Mouse (Mus musculus): ENCODE measurements around the gene Moxd1. TPM values are rescaled to one million over a fixed set of nuclear protein-coding genes. Genes with fewer than 3 reads are reported as not detected.

The Moxd1 gene
- 6.6 and 6.7 TPM in 2 replicates for polyA plus RNA-seq (2015; fragmentation: Nextera tagmentation; extraction: Ambion mirVana)

- 1% methylated on average over 56 of the region's 56 CpGs for WGBS
These were observed at the start of gene Moxd1 for GRCm38 (mm10) chr10:24223449-24224143. Gene Moxd1, plus strand, starts transcription at chr10:24223517.

GRCm38 (mm10) chr10:24190392-24190791 lies 32.9 kb upstream of the Moxd1 start:
- H3K4me3 ChIP-seq (ENCODE audit: low read length), result no peak overlapping the region
- no peaks in the 10 kb centered on the region for H3K27me3 ChIP-seq (ENCODE audit: control insufficient read depth, insufficient read depth, low read depth, low read length)
- ATAC-seq (ENCODE audit: low read depth), result no peak
- no peaks in the 10 kb centered on the region for H3K4me1 ChIP-seq (replicated peaks; ENCODE audit: control insufficient read depth, insufficient read depth, low read length)
- H3K4me2 ChIP-seq (ENCODE audit: low read depth, low read length), result no peak overlapping the region
- H3K27ac ChIP-seq (ENCODE audit: low read length), result no peak overlapping the region
- no peak overlapping the region for H3K9ac ChIP-seq (ENCODE audit: low read length)
- no peaks in the 10 kb centered on the region for H3K9me3 ChIP-seq (ENCODE audit: control insufficient read depth, low read length)
- peaks cover 14% of the 10 kb centered on the region for H3K36me3 ChIP-seq (ENCODE audit: control insufficient read depth, insufficient read depth, low read length)
- 38% methylated on average over 7 of the region's 7 CpGs for WGBS

More at GRCm38 (mm10) chr10:24223449-24224143, at the start of gene Moxd1:
- H3K9me3 ChIP-seq (ENCODE audit: control insufficient read depth, low read length), result no peaks in the 10 kb centered on the region
- H3K36me3 ChIP-seq (ENCODE audit: control insufficient read depth, insufficient read depth, low read length), result no peaks in the 10 kb centered on the region
- H3K27me3 ChIP-seq (ENCODE audit: control insufficient read depth, insufficient read depth, low read depth, low read length), result peaks cover 22% of the 10 kb centered on the region
- peak within 1 kb of the TSS; percentile 86 for H3K4me2 ChIP-seq (ENCODE audit: low read depth, low read length)
- no peak within 1 kb of the TSS for H3K27ac ChIP-seq (ENCODE audit: low read length)
- H3K9ac ChIP-seq (ENCODE audit: low read length), result peak within 1 kb of the TSS; percentile 52
- H3K4me3 ChIP-seq (ENCODE audit: low read length), result peak within 1 kb of the TSS; percentile 54
- ATAC-seq (ENCODE audit: low read depth), result peak; percentile 88
- peaks cover 6% of the 10 kb centered on the region; the same call in 1 of the 2 replicates for H3K4me1 ChIP-seq (replicated peaks; ENCODE audit: control insufficient read depth, insufficient read depth, low read length)

DNA sequence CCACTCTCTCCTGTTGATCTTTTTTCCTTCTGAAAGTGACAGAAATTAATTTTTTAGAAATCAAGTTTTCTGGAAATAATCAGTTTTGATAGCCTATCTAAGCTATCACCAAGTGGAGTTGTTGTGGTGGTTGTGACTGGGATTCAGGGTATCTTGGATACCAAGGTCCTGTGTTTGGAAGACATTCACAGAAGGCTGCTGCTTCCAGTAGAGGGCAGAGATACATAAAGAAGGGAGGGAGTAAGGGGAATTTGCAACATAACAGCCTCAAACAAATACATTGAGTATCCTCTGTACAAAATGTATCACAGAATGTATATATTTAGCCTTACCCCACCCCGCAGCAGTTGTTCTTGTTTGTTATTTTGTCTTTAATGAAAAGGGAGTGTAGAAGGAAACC lies 31.3 kb upstream of the Moxd1 start:
- Histone ChIP-seq H3K4me3 (ENCODE audit: low read length) (no peak overlapping the region), H3K4me2 (ENCODE audit: low read depth, low read length) (no peak overlapping the region), H3K27ac (ENCODE audit: low read length) (no peak overlapping the region), H3K4me1 (replicated peaks; ENCODE audit: control insufficient read depth, insufficient read depth, low read length) (no peaks in the 10 kb centered on the region), H3K27me3 (ENCODE audit: control insufficient read depth, insufficient read depth, low read depth, low read length) (no peaks in the 10 kb centered on the region), H3K36me3 (ENCODE audit: control insufficient read depth, insufficient read depth, low read length) (peaks cover 7% of the 10 kb centered on the region; the same call in 1 of the 2 replicates), H3K9ac (ENCODE audit: low read length) (no peak overlapping the region), H3K9me3 (ENCODE audit: control insufficient read depth, low read length) (no peaks in the 10 kb centered on the region)
- WGBS, result 42% methylated on average over 1 of the region's 1 CpGs
- no peak for ATAC-seq (ENCODE audit: low read depth)

- Histone ChIP-seq H3K9me3 (ENCODE audit: control insufficient read depth, low read length) (no peaks in the 10 kb centered on the region), H3K27me3 (ENCODE audit: control insufficient read depth, insufficient read depth, low read depth, low read length) (no peaks in the 10 kb centered on the region), H3K36me3 (ENCODE audit: control insufficient read depth, insufficient read depth, low read length) (no peaks in the 10 kb centered on the region), H3K9ac (ENCODE audit: low read length) (no peak overlapping the region), H3K4me2 (ENCODE audit: low read depth, low read length) (no peak overlapping the region), H3K4me3 (ENCODE audit: low read length) (no peak overlapping the region), H3K4me1 (replicated peaks; ENCODE audit: control insufficient read depth, insufficient read depth, low read length) (no peaks in the 10 kb centered on the region), H3K27ac (ENCODE audit: low read length) (no peak overlapping the region)
- ATAC-seq (ENCODE audit: low read depth), result no peak
- WGBS, result 55% methylated on average over 12 of the region's 12 CpGs
These were observed 24.0 kb upstream of the Moxd1 start for GRCm38 (mm10) chr10:24199303-24199702.

DNA sequence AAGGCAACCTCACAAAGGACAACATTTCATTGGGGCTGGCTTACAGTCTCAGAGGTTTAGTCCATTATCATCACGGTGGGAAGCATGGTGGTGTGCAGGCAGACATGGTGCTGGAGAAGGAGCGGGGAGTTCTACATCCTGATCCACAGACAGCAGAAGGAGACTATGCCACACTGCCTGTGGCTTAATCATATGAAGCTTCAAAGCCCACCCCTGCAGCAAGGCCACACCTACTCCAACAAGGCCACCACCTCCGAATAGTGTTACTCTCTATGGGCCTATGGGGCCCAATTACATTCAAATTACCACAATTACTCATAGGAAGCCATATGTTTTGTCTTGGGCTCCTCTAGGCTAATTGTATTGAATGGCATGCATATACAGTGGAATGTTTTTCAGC lies 23.2 kb upstream of the Moxd1 start:
- Histone ChIP-seq H3K4me3 (ENCODE audit: low read length) (no peak overlapping the region), H3K4me1 (replicated peaks; ENCODE audit: control insufficient read depth, insufficient read depth, low read length) (no peaks in the 10 kb centered on the region), H3K36me3 (ENCODE audit: control insufficient read depth, insufficient read depth, low read length) (no peaks in the 10 kb centered on the region), H3K9ac (ENCODE audit: low read length) (no peak overlapping the region), H3K9me3 (ENCODE audit: control insufficient read depth, low read length) (no peaks in the 10 kb centered on the region), H3K4me2 (ENCODE audit: low read depth, low read length) (no peak overlapping the region), H3K27ac (ENCODE audit: low read length) (no peak overlapping the region), H3K27me3 (ENCODE audit: control insufficient read depth, insufficient read depth, low read depth, low read length) (no peaks in the 10 kb centered on the region)
- ATAC-seq (ENCODE audit: low read depth), result no peak
- 93% methylated on average over 3 of the region's 3 CpGs for WGBS

GRCm38 (mm10) chr10:24210075-24210474 lies 13.2 kb upstream of the Moxd1 start:
- 78% methylated on average over 6 of the region's 6 CpGs for WGBS
- Histone ChIP-seq H3K36me3 (ENCODE audit: control insufficient read depth, insufficient read depth, low read length) (no peaks in the 10 kb centered on the region), H3K27me3 (ENCODE audit: control insufficient read depth, insufficient read depth, low read depth, low read length) (no peaks in the 10 kb centered on the region), H3K9ac (ENCODE audit: low read length) (no peak overlapping the region), H3K4me1 (replicated peaks; ENCODE audit: control insufficient read depth, insufficient read depth, low read length) (no peaks in the 10 kb centered on the region), H3K4me2 (ENCODE audit: low read depth, low read length) (no peak overlapping the region), H3K4me3 (ENCODE audit: low read length) (no peak overlapping the region), H3K9me3 (ENCODE audit: control insufficient read depth, low read length) (no peaks in the 10 kb centered on the region), H3K27ac (ENCODE audit: low read length) (no peak overlapping the region)
- ATAC-seq (ENCODE audit: low read depth), result no peak

DNA sequence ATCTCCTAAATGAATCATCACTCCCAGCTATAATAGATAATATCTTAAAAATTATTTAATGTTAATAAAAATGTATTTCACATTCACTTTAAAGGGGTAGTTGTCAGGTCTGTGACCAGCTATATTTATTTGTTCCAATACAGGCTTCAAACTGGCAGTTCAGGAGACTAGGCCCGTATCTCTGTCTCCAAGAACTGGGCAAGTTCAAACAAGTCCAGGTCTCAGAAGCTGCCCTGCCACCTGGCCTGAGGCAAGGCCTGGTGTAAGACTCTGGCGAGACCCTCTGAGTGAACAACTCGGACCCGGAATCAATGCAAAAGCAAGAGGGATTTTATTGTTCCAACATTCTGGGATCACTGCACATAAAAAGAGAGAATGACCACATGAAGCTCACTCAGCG lies 10.0 kb upstream of the Moxd1 start:
- no peak for ATAC-seq (ENCODE audit: low read depth)
- Histone ChIP-seq H3K27ac (ENCODE audit: low read length) (no peak overlapping the region), H3K27me3 (ENCODE audit: control insufficient read depth, insufficient read depth, low read depth, low read length) (no peaks in the 10 kb centered on the region), H3K4me2 (ENCODE audit: low read depth, low read length) (no peak overlapping the region), H3K36me3 (ENCODE audit: control insufficient read depth, insufficient read depth, low read length) (no peaks in the 10 kb centered on the region), H3K9ac (ENCODE audit: low read length) (no peak overlapping the region), H3K4me1 (replicated peaks; ENCODE audit: control insufficient read depth, insufficient read depth, low read length) (peaks cover 9% of the 10 kb centered on the region), H3K9me3 (ENCODE audit: control insufficient read depth, low read length) (no peaks in the 10 kb centered on the region), H3K4me3 (ENCODE audit: low read length) (no peak overlapping the region)
- 88% methylated on average over 5 of the region's 5 CpGs for WGBS

DNA sequence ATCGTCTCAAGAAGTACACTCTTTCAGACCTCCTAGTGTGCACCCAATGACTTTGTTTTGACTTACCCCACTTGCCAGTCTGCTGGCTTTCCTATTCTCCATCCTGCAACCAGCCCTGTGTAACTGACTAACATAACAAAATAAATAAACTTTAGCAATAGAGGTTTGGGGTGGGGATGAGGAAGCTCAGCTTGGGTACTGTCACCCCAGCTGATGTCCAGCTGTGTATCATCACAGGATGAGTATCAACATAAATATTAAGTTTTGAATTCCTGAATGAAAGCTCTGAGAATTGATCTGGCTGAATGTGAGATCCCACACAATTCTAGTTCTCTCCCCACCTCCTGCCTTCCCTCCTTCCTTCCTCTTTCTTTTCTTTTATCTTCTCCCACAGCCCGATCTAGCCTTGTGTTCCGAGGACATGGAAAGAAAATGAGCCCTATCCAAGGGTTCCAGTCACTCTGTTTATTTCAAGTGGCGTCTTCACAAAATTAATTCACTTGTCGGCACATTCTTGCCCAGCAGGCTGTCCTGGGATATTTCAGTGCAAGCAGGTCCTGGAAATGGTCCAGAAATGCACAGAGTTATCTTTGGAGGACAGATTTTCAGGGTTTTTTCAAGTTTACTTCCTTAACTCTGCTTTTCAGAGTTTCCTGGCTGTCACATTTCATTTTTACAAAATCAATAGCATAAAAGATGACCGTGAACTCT lies 5.6 kb upstream of the Moxd1 start:
- 21% methylated on average over 6 of the region's 6 CpGs for WGBS
- Histone ChIP-seq H3K4me2 (ENCODE audit: low read depth, low read length) (peak overlapping the region; percentile 21; the same call in 1 of the 2 replicates), H3K4me1 (replicated peaks; ENCODE audit: control insufficient read depth, insufficient read depth, low read length) (peaks cover 10% of the 10 kb centered on the region), H3K27ac (ENCODE audit: low read length) (no peak overlapping the region), H3K9ac (ENCODE audit: low read length) (no peak overlapping the region), H3K9me3 (ENCODE audit: control insufficient read depth, low read length) (no peaks in the 10 kb centered on the region), H3K27me3 (ENCODE audit: control insufficient read depth, insufficient read depth, low read depth, low read length) (peaks cover 1% of the 10 kb centered on the region), H3K4me3 (ENCODE audit: low read length) (no peak overlapping the region), H3K36me3 (ENCODE audit: control insufficient read depth, insufficient read depth, low read length) (no peaks in the 10 kb centered on the region)
- peak; percentile 67 for ATAC-seq (ENCODE audit: low read depth)

DNA sequence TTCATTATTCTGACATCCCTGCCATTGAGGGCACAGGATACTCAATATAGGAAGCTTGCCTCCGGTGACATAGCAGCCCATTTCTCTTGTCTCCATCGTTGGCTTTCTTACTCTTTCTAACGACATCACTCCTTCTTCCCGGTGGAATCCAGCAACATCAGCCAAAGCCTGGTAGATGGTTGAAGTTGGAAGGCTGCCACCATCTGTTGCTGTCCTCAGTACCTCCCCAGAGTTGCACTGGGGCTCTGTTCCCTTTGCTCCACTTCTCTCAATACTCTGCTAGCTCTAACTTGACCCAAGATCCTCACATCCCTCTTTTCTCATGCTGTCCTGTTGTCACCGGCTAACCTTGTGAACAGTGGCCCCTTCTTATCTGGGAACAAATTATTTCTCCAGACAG lies 2.4 kb upstream of the Moxd1 start:
- no peak overlapping the region for H3K27ac ChIP-seq (ENCODE audit: low read length)
- H3K9ac ChIP-seq (ENCODE audit: low read length), result no peak overlapping the region
- no peak for ATAC-seq (ENCODE audit: low read depth)
- H3K4me3 ChIP-seq (ENCODE audit: low read length), result no peak overlapping the region
- H3K4me1 ChIP-seq (replicated peaks; ENCODE audit: control insufficient read depth, insufficient read depth, low read length), result peaks cover 16% of the 10 kb centered on the region
- no peak overlapping the region for H3K4me2 ChIP-seq (ENCODE audit: low read depth, low read length)
- H3K36me3 ChIP-seq (ENCODE audit: control insufficient read depth, insufficient read depth, low read length), result no peaks in the 10 kb centered on the region
- H3K9me3 ChIP-seq (ENCODE audit: control insufficient read depth, low read length), result no peaks in the 10 kb centered on the region
- WGBS, result 43% methylated on average over 5 of the region's 5 CpGs
- H3K27me3 ChIP-seq (ENCODE audit: control insufficient read depth, insufficient read depth, low read depth, low read length), result peaks cover 22% of the 10 kb centered on the region
